Comparison of ENCODE assay signal across 12 mouse cellular contexts in the genomic region with DNA sequence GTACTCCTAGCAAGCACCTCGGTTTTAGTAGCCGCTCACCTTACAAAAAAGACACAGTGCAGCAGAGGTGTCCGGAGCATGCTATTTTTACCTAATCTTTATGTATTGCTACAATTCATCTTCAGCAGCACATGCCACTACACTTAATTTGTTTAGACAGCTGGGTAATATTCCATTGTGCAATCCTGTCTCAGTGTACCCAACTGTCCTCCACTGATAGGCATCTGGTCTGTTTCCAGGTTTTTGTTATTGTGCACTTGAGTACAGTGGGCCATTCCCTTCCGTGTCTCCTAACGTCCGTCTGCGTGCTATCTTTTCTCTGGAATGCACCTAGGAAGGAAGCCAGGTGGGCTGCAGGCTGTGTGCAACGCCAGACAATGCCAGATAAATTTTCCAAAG. TPM values are rescaled to one million over a fixed set of nuclear protein-coding genes. Genes with fewer than 3 reads are reported as not detected.
DNase-seq lines count a peak whose midpoint lies in the region; ATAC-seq and TF ChIP-seq lines count a peak whose summit lies in the region.
"Had no signal": no experiment of that assay in that cellular context is flagged by ENCODE, and none has a peak within 500 bp of the region (broad histone marks: within the 10 kb centered on the region; RNA-seq: fewer than 3 reads in every experiment).

No protein-coding gene starts in this region.

- peaks cover 43% of the 10 kb centered on the region for H3K27me3 ChIP-seq in heart, embryonic 13.5 days (replicated peaks)
- H3K27me3 ChIP-seq in heart, embryonic 10.5 days (ENCODE audit: insufficient read depth, poor library complexity, severe bottlenecking): peaks cover 79% of the 10 kb centered on the region
- no peaks in the 10 kb centered on the region for H3K27me3 ChIP-seq in C2C12 (ENCODE audit: control insufficient read depth, insufficient read depth, insufficient read length)
- no peaks in the 10 kb centered on the region for H3K27me3 ChIP-seq in embryonic facial prominence, embryonic 14.5 days (replicated peaks; ENCODE audit: control insufficient read depth, insufficient read depth, low read length)
- no peaks in the 10 kb centered on the region for H3K27me3 ChIP-seq in liver, embryonic 15.5 days

- 0 out of 2 replicates have a peak overlapping the region, but pooled peaks have one; percentile 24 for H3K27ac ChIP-seq in heart, embryonic 13.5 days (replicated peaks)
- no peak overlapping the region for H3K27ac ChIP-seq in heart, embryonic 10.5 days
- 0 out of 2 replicates have a peak overlapping the region, but pooled peaks have one; percentile 16 for H3K27ac ChIP-seq in embryonic facial prominence, embryonic 14.5 days (replicated peaks; ENCODE audit: low read depth, low read length)
- H3K27ac ChIP-seq in liver, embryonic 15.5 days (replicated peaks): peak overlapping the region; percentile 86

- ATAC-seq in heart, embryonic 13.5 days (ENCODE audit: extremely low read depth, insufficient number of reproducible peaks, low FRiP score, low TSS enrichment): no peak
- ATAC-seq in embryonic facial prominence, embryonic 14.5 days (ENCODE audit: low read depth): no peak
- ATAC-seq in liver, embryonic 15.5 days (ENCODE audit: insufficient read depth): no peak

- no peak for TF ChIP-seq CTCF in C2C12 (IDR thresholded peaks at IDR 0.05; ENCODE audit: control insufficient read depth, insufficient read depth, insufficient read length)

- peaks cover 6% of the 10 kb centered on the region for H3K79me3 ChIP-seq in C2C12 (ENCODE audit: low read depth)

- H3K4me1 ChIP-seq in heart, embryonic 13.5 days: peaks cover 42% of the 10 kb centered on the region
- H3K4me1 ChIP-seq in heart, embryonic 10.5 days: peaks cover 51% of the 10 kb centered on the region
- H3K4me1 ChIP-seq in embryonic facial prominence, embryonic 14.5 days (ENCODE audit: control insufficient read depth, insufficient read depth, low read length): peaks cover 30% of the 10 kb centered on the region
- H3K4me1 ChIP-seq in liver, embryonic 15.5 days (replicated peaks): peaks cover 88% of the 10 kb centered on the region

- no peak overlapping the region for H3K4me2 ChIP-seq in heart, embryonic 13.5 days
- H3K4me2 ChIP-seq in embryonic facial prominence, embryonic 14.5 days (ENCODE audit: low read depth, low read length): no peak overlapping the region
- peak overlapping the region; percentile 47 for H3K4me2 ChIP-seq in liver, embryonic 15.5 days

- H3K79me2 ChIP-seq in C2C12 (ENCODE audit: control insufficient read depth, insufficient read depth): peaks cover 30% of the 10 kb centered on the region

- no peaks in the 10 kb centered on the region for H3K36me3 ChIP-seq in heart, embryonic 13.5 days
- H3K36me3 ChIP-seq in heart, embryonic 10.5 days: no peaks in the 10 kb centered on the region
- H3K36me3 ChIP-seq in C2C12 (ENCODE audit: control insufficient read depth, insufficient read depth): no peaks in the 10 kb centered on the region
- H3K36me3 ChIP-seq in embryonic facial prominence, embryonic 14.5 days (ENCODE audit: control insufficient read depth, insufficient read depth, low read length): no peaks in the 10 kb centered on the region
- no peaks in the 10 kb centered on the region for H3K36me3 ChIP-seq in liver, embryonic 15.5 days (replicated peaks)

- no peak overlapping the region for H3K4me3 ChIP-seq in heart, embryonic 13.5 days
- H3K4me3 ChIP-seq in heart, embryonic 10.5 days: no peak overlapping the region
- no peak overlapping the region for H3K4me3 ChIP-seq in C2C12 (ENCODE audit: insufficient read depth, poor library complexity, severe bottlenecking)
- H3K4me3 ChIP-seq in embryonic facial prominence, embryonic 14.5 days (ENCODE audit: low read depth, low read length): no peak overlapping the region
- no peak overlapping the region for H3K4me3 ChIP-seq in liver, embryonic 15.5 days (replicated peaks)

- WGBS in heart, embryonic 13.5 days: 27% methylated on average over 8 of the region's 8 CpGs
- 31% methylated on average over 8 of the region's 8 CpGs for WGBS in heart, embryonic 10.5 days
- WGBS in embryonic facial prominence, embryonic 14.5 days: 27% methylated on average over 8 of the region's 8 CpGs
- WGBS in liver, embryonic 15.5 days (ENCODE audit: insufficient replicate concordance): 42% methylated on average over 8 of the region's 8 CpGs

- no peak for DNase-seq in heart, embryonic 10.5 days (ENCODE audit: low spot score)
- peak; percentile 34 for DNase-seq in embryonic facial prominence, embryonic 14.5 days (ENCODE audit: low spot score)
- DNase-seq in left cerebral cortex, adult 11 months (ENCODE audit: low spot score): no peak
- no peak for DNase-seq in urinary bladder, postnatal 10 days (ENCODE audit: low spot score)
- no peak for DNase-seq in gastrocnemius, postnatal 14 days
- DNase-seq: cerebellum, postnatal 10 days; heart, postnatal 36 days; lung, postnatal 4 days; thymus, postnatal 36 days had no signal

- no peak overlapping the region for H3ac ChIP-seq in C2C12 (ENCODE audit: control insufficient read depth, insufficient read length, low read depth)

- no peaks in the 10 kb centered on the region for H3K9me3 ChIP-seq in heart, embryonic 13.5 days
- no peaks in the 10 kb centered on the region for H3K9me3 ChIP-seq in heart, embryonic 10.5 days
- no peaks in the 10 kb centered on the region for H3K9me3 ChIP-seq in embryonic facial prominence, embryonic 14.5 days (ENCODE audit: control insufficient read depth, low read length)
- no peaks in the 10 kb centered on the region for H3K9me3 ChIP-seq in liver, embryonic 15.5 days (replicated peaks)

- H3K9ac ChIP-seq in heart, embryonic 13.5 days: no peak overlapping the region
- H3K9ac ChIP-seq in embryonic facial prominence, embryonic 14.5 days (ENCODE audit: low read depth, low read length): no peak overlapping the region
- H3K9ac ChIP-seq in liver, embryonic 15.5 days: no peak overlapping the region

- intact Hi-C loops in gastrocnemius, postnatal 14 days (cut with DNase I; ENCODE audit: low total_unique reads): no loop called here

TF ChIP-seq in C2C12, 6 proteins besides CTCF, POLR2A, EP300 and RAD21:
- TF ChIP-seq CEBPB (IDR thresholded peaks at IDR 0.05; ENCODE audit: low read depth) (peak; percentile 95), MAX (IDR thresholded peaks at IDR 0.05) (peak; percentile 38), USF1 (IDR thresholded peaks at IDR 0.05; ENCODE audit: low read depth) (no peak), FOSL1 (IDR thresholded peaks at IDR 0.05; ENCODE audit: insufficient read depth, low read length, poor library complexity, severe bottlenecking) (no peak), MYOG (IDR thresholded peaks at IDR 0.05; ENCODE audit: control insufficient read depth, extremely low read depth, insufficient read length) (no peak), MYOD1 (IDR thresholded peaks at IDR 0.05; ENCODE audit: control insufficient read depth, insufficient read length, low read depth) (peak; percentile 78)

RNA-seq across cellular contexts. Expression of a gene that starts 30.3 kb away (rescaled TPM):
- 1.8 and 1.9 TPM in 2 replicates for polyA plus RNA-seq in heart, embryonic 13.5 days (2015; fragmentation: Nextera tagmentation; extraction: Ambion mirVana)
- polyA plus RNA-seq in heart, embryonic 10.5 days (2016; fragmentation: Nextera tagmentation; extraction: Ambion mirVana): 2.3 and 4.4 TPM in 2 replicates
- 6.1 TPM for polyA plus RNA-seq in C2C12 (2012; fragmentation: generic; extraction: Trizol)
- polyA plus RNA-seq in embryonic facial prominence, embryonic 14.5 days (2014; fragmentation: Nextera tagmentation; extraction: Ambion mirVana): 5.5 and 6.9 TPM in 2 replicates
- polyA plus RNA-seq in liver, embryonic 15.5 days (2015; fragmentation: Nextera tagmentation; extraction: Ambion mirVana): 5.5 TPM in 2 replicates
- 10 to 100 TPM; 29.2 to 37.2 TPM for total RNA-seq in gastrocnemius, postnatal 14 days (2021)
